Mouse (Mus musculus): ENCODE data around the gene Gm28036. TPM values are rescaled to one million over a fixed set of nuclear protein-coding genes. Genes with fewer than 3 reads are reported as not detected.

The Gm28036 gene
- total RNA-seq, 2 experiments from 2014 or later, result 18.9 to 23.9 TPM

- no peak for DNase-seq (ENCODE audit: low spot score in 2 of 2)
These were observed 39.3 kb downstream of the Gm28036 start for GRCm38 (mm10) chr2:156087391-156088110.

GRCm38 (mm10) chr2:156084541-156084940 is 42.4 kb downstream of the Gm28036 start:
- no peak for DNase-seq (ENCODE audit: low spot score in 2 of 2)

- DNase-seq (ENCODE audit: low spot score in 2 of 2), result no peak
These were observed 46.5 kb downstream of the Gm28036 start for GRCm38 (mm10) chr2:156080391-156080790.

GRCm38 (mm10) chr2:156079674-156080073 is 47.2 kb downstream of the Gm28036 start:
- DNase-seq (ENCODE audit: low spot score in 2 of 2), result no peak

GRCm38 (mm10) chr2:156079183-156079560 is 47.7 kb downstream of the Gm28036 start:
- no peak for DNase-seq (ENCODE audit: low spot score in 2 of 2)

GRCm38 (mm10) chr2:156078421-156079182 is 48.3 kb downstream of the Gm28036 start:
- DNase-seq (ENCODE audit: low spot score in 2 of 2), result no peak

GRCm38 (mm10) chr2:156077461-156077860 is 49.4 kb downstream of the Gm28036 start:
- no peak for DNase-seq (ENCODE audit: low spot score in 2 of 2)

- no peak for DNase-seq (ENCODE audit: low spot score in 2 of 2)
These were observed 53.2 kb downstream of the Gm28036 start for GRCm38 (mm10) chr2:156073725-156074124.

- DNase-seq (ENCODE audit: low spot score in 2 of 2), result no peak
These were observed 55.7 kb downstream of the Gm28036 start for GRCm38 (mm10) chr2:156071236-156071635.

- DNase-seq (ENCODE audit: low spot score in 2 of 2), result no peak
These were observed 59.0 kb downstream of the Gm28036 start for GRCm38 (mm10) chr2:156067916-156068315.

GRCm38 (mm10) chr2:156066126-156066525 is 60.8 kb downstream of the Gm28036 start:
- DNase-seq (ENCODE audit: low spot score in 2 of 2), result no peak

GRCm38 (mm10) chr2:156065099-156066041 is 61.5 kb downstream of the Gm28036 start, which contains the start of gene Spag4:
Gene Spag4, plus strand, starts transcription at chr2:156065175.
- peak; percentile 57 to 67 for DNase-seq (ENCODE audit: low spot score in 2 of 2)

- DNase-seq (ENCODE audit: low spot score in 2 of 2), result no peak
These were observed 74.1 kb downstream of the Gm28036 start, which contains the start of gene Fer1l4 for GRCm38 (mm10) chr2:156052816-156053215. Gene Fer1l4, minus strand, starts transcription at chr2:156052947.

GRCm38 (mm10) chr2:156047929-156048328 is 79.0 kb downstream of the Gm28036 start:
- no peak for DNase-seq (ENCODE audit: low spot score in 2 of 2)

GRCm38 (mm10) chr2:156042903-156043302 is 84.0 kb downstream of the Gm28036 start:
- no peak for DNase-seq (ENCODE audit: low spot score in 2 of 2)

GRCm38 (mm10) chr2:156039390-156039789 is 87.5 kb downstream of the Gm28036 start:
- DNase-seq (ENCODE audit: low spot score in 2 of 2), result no peak

- no peak for DNase-seq (ENCODE audit: low spot score in 2 of 2)
These were observed 101.4 kb downstream of the Gm28036 start for GRCm38 (mm10) chr2:156025482-156025881.
